Mouse (Mus musculus) spleen, adult 2 months (tissue): ENCODE results near the gene Agrp.

ENCODE experiments used
- CTCF ChIP-seq: fragments of 200-500 bp; IDR thresholded peaks from 2 replicates; pipeline ENCODE4 v1.5.1; 2011; ENCODE audit warnings: mild to moderate bottlenecking, inconsistent platforms; ENCODE audit not compliant: insufficient read depth, insufficient read length, insufficient replicate concordance; ENCODE audit errors: extremely low read depth
- POLR2A ChIP-seq: fragments of 200-500 bp; IDR thresholded peaks from 2 replicates; pipeline ENCODE4 v1.6.1; 2011; ENCODE audit warnings: low read depth, low read length, inconsistent platforms

DNA sequence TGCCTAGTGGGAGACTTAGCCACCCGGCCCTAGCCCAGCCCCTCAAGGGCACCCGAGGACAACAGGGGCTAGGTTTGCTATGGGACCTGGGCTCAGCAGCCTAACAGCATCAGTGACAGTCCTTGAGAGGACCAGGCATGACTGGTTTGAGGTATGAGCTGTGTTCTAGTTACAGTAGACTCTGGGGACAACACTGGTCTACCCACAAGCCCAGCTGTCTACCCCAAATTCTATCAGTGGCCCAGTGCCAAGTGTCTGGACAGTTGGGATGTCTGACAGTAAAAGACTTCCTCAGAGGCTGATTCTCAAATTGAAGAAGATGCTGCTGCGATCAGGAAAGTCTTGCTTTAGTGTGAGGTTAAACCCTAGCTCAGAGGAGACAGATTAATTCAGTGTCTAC is 91.9 kb downstream of the Agrp start:
- TF ChIP-seq POLR2A (no peak), CTCF (no peak)
